Mouse (Mus musculus): ENCODE measurements around the gene Havcr2. TPM values are rescaled to one million over a fixed set of nuclear protein-coding genes. Genes with fewer than 3 reads are reported as not detected.
"Not testable (repeated sequence)": the region's sequence is repeated elsewhere in the genome, so short reads cannot be mapped to it uniquely, and the experiment has no call there.

Havcr2 gene
- polyA plus RNA-seq, 1 experiment from 2014 or later, result 0.82 TPM

GRCm38 (mm10) chr11:46459960-46460359 is 5.2 kb downstream of the Havcr2 start:
- DNase-seq (ENCODE audit: low spot score), result no peak

GRCm38 (mm10) chr11:46461362-46461761 is 6.6 kb downstream of the Havcr2 start:
- no peak for DNase-seq (ENCODE audit: low spot score)

- no peak for DNase-seq (ENCODE audit: low spot score)
These were observed 7.2 kb downstream of the Havcr2 start for GRCm38 (mm10) chr11:46461931-46462330.

GRCm38 (mm10) chr11:46466878-46467277 is 12.1 kb downstream of the Havcr2 start:
- no peak for DNase-seq (ENCODE audit: low spot score)

- no peak for DNase-seq (ENCODE audit: low spot score)
These were observed 19.5 kb downstream of the Havcr2 start for GRCm38 (mm10) chr11:46474220-46474619.

- DNase-seq (ENCODE audit: low spot score), result no peak
These were observed 24.6 kb downstream of the Havcr2 start for GRCm38 (mm10) chr11:46479311-46479710.

GRCm38 (mm10) chr11:46480517-46480916 is 25.8 kb downstream of the Havcr2 start:
- DNase-seq (ENCODE audit: low spot score), result no peak

GRCm38 (mm10) chr11:46488231-46488630 is 33.5 kb downstream of the Havcr2 start:
- DNase-seq (ENCODE audit: low spot score), result no peak

GRCm38 (mm10) chr11:46488650-46489049 is 33.9 kb downstream of the Havcr2 start:
- DNase-seq (ENCODE audit: low spot score), result no peak

- DNase-seq (ENCODE audit: low spot score), result no peak
These were observed 52.4 kb downstream of the Havcr2 start for GRCm38 (mm10) chr11:46507146-46507545.

GRCm38 (mm10) chr11:46509900-46510299 is 55.2 kb downstream of the Havcr2 start:
- no peak for DNase-seq (ENCODE audit: low spot score)

- DNase-seq (ENCODE audit: low spot score), result not testable (repeated sequence)
These were observed 66.6 kb downstream of the Havcr2 start for GRCm38 (mm10) chr11:46521341-46521740.

GRCm38 (mm10) chr11:46522719-46523118 is 68.0 kb downstream of the Havcr2 start:
- peak; percentile 15 for DNase-seq (ENCODE audit: low spot score)

- DNase-seq (ENCODE audit: low spot score), result no peak
These were observed 69.2 kb downstream of the Havcr2 start, which contains the start of gene Gm12169 for GRCm38 (mm10) chr11:46523912-46524311. Gene Gm12169, plus strand, starts transcription at chr11:46524212.

- DNase-seq (ENCODE audit: low spot score), result no peak
These were observed 75.4 kb downstream of the Havcr2 start for GRCm38 (mm10) chr11:46530149-46530548.

Other genes with a start within 250 kb of the Havcr2 start
- 0.75 and 1.4 TPM in 2 replicates for gene Fndc9, start 219.4 kb upstream of the Havcr2 start, polyA plus RNA-seq (2015; fragmentation: Nextera tagmentation; extraction: Ambion mirVana)
- 62.7 and 67.6 TPM in 2 replicates for gene Cyfip2, start 142.1 kb upstream of the Havcr2 start, polyA plus RNA-seq (2015; fragmentation: Nextera tagmentation; extraction: Ambion mirVana)
- 99.7 and 113 TPM in 2 replicates for gene Itk, start 65.4 kb upstream of the Havcr2 start, polyA plus RNA-seq (2015; fragmentation: Nextera tagmentation; extraction: Ambion mirVana)
- 0.73 and 1.1 TPM in 2 replicates for gene Fam71b, start 58.4 kb upstream of the Havcr2 start, polyA plus RNA-seq (2015; fragmentation: Nextera tagmentation; extraction: Ambion mirVana)
- 66.4 and 69.4 TPM in 2 replicates for gene Med7, start 18.0 kb upstream of the Havcr2 start, polyA plus RNA-seq (2015; fragmentation: Nextera tagmentation; extraction: Ambion mirVana)
- gene Gm12169, start 69.3 kb downstream of the Havcr2 start, polyA plus RNA-seq (2015; fragmentation: Nextera tagmentation; extraction: Ambion mirVana), result not detected in 2 replicates
- 0.06 and 0.10 TPM in 2 replicates for gene BC053393, start 116.6 kb downstream of the Havcr2 start, polyA plus RNA-seq (2015; fragmentation: Nextera tagmentation; extraction: Ambion mirVana)
- 0.41 and 0.44 TPM in 2 replicates for gene Dppa1, start 174.3 kb downstream of the Havcr2 start, polyA plus RNA-seq (2015; fragmentation: Nextera tagmentation; extraction: Ambion mirVana)

All from thymus, postnatal 0 days (tissue).